Mouse (Mus musculus): ENCODE data around the gene Dtx4.

Dtx4 gene

GRCm38 (mm10) chr19:12478369-12478768, 22.9 kb downstream of the Dtx4 start:
- CTCF ChIA-PET = no interaction called here

GRCm38 (mm10) chr19:12476721-12477270, 24.5 kb downstream of the Dtx4 start:
- ChIA-PET CTCF (interaction anchor here in 2 of 4 experiments (0.7 to 1.3 kb wide), 2 partner anchors 11 to 16 kb away, joined by 6 to 8 read pairs; no protein-coding TSS in a partner anchor), POLR2A (interaction anchor here in 3 of 4 experiments (0.6 to 0.8 kb wide), 3 partner anchors 9 to 704 kb away, joined by 3 read pairs; partner anchors contain the start of gene Dtx4 (in 1 of the 3))

More at GRCm38 (mm10) chr19:12478369-12478768, 22.9 kb downstream of the Dtx4 start:
- POLR2A ChIA-PET = no interaction called here

GRCm38 (mm10) chr19:12475380-12476250, 25.6 kb downstream of the Dtx4 start:
- POLR2A ChIA-PET = interaction anchor here in 2 of 4 experiments (0.8 to 1.1 kb wide), 2 partner anchors 8 to 320 kb away, joined by 3 read pairs; partner anchors contain the start of genes Lpxn (in 1 of the 2) and Zfp91 (in 1 of the 2)

GRCm38 (mm10) chr19:12473951-12474350, 27.3 kb downstream of the Dtx4 start:
- ChIA-PET POLR2A (interaction anchor here in 2 of 4 experiments (0.8 to 1.6 kb wide), 5 partner anchors 8 to 14 kb away, joined by 3 to 6 read pairs (median 4); no protein-coding TSS in a partner anchor), CTCF (interaction anchor here in 3 of 4 experiments (0.6 to 1.2 kb wide), 4 partner anchors 10 to 1314 kb away, joined by 3 to 5 read pairs (median 4); partner anchors contain the start of gene Dtx4 (in 1 of the 3))

More at GRCm38 (mm10) chr19:12475380-12476250, 25.6 kb downstream of the Dtx4 start:
- CTCF ChIA-PET = interaction anchor here in 2 of 4 experiments (0.5 to 1.3 kb wide), 4 partner anchors 13 to 714 kb away, joined by 3 to 13 read pairs (median 7); no protein-coding TSS in a partner anchor

GRCm38 (mm10) chr19:12473201-12473641, 28.0 kb downstream of the Dtx4 start:
- ChIA-PET CTCF (interaction anchor here in 3 of 4 experiments (0.6 to 1.2 kb wide), 3 partner anchors 10 to 338 kb away, joined by 4 to 14 read pairs (median 4); no protein-coding TSS in a partner anchor), POLR2A (interaction anchor here in 2 of 4 experiments (0.6 to 1.6 kb wide), 5 partner anchors 9 to 29 kb away, joined by 3 to 5 read pairs (median 4); no protein-coding TSS in a partner anchor)

GRCm38 (mm10) chr19:12472381-12472976, 28.8 kb downstream of the Dtx4 start:
- POLR2A ChIA-PET = interaction anchor here in 2 of 4 experiments (0.6 to 1.4 kb wide), 4 partner anchors 9 to 29 kb away, joined by 3 to 4 read pairs (median 4); no protein-coding TSS in a partner anchor
- CTCF ChIA-PET = interaction anchor here in 2 of 4 experiments (0.6 to 0.7 kb wide), 2 partner anchors 10 to 339 kb away, joined by 4 to 14 read pairs; no protein-coding TSS in a partner anchor

- POLR2A ChIA-PET = interaction anchor here in 1 of 4 experiments (0.5 kb wide), 1 partner anchor 13 kb away, joined by 3 read pairs; no protein-coding TSS in a partner anchor
These were observed 29.4 kb downstream of the Dtx4 start for GRCm38 (mm10) chr19:12471866-12472265.

GRCm38 (mm10) chr19:12467436-12467835, 33.8 kb downstream of the Dtx4 start:
- ChIA-PET POLR2A (interaction anchor here in 2 of 4 experiments (0.5 to 1.0 kb wide), 2 partner anchors 9 to 441 kb away, joined by 3 to 11 read pairs; no protein-coding TSS in a partner anchor), CTCF (interaction anchor here in 2 of 4 experiments (0.7 to 2.4 kb wide), 2 partner anchors 32 to 34 kb away, joined by 4 to 16 read pairs; partner anchors contain the start of gene Dtx4 (in 1 of the 2))

More at GRCm38 (mm10) chr19:12471866-12472265, 29.4 kb downstream of the Dtx4 start:
- CTCF ChIA-PET = no interaction called here

GRCm38 (mm10) chr19:12466204-12466603, 35.0 kb downstream of the Dtx4 start:
- ChIA-PET CTCF (interaction anchor here in 2 of 4 experiments (0.6 to 2.4 kb wide), 2 partner anchors 32 to 35 kb away, joined by 3 to 16 read pairs; partner anchors contain the start of gene Dtx4 (in 1 of the 2)), POLR2A (interaction anchor here in 1 of 4 experiments (1.4 kb wide), 1 partner anchor 35 kb away, joined by 3 read pairs; the partner anchor contains the start of gene Dtx4)

GRCm38 (mm10) chr19:12465530-12466144, 35.6 kb downstream of the Dtx4 start:
- CTCF ChIA-PET = interaction anchor here in 1 of 4 experiments (2.4 kb wide), 1 partner anchor 36 kb away, joined by 16 read pairs; the partner anchor contains the start of gene Dtx4
- POLR2A ChIA-PET = interaction anchor here in 1 of 4 experiments (1.4 kb wide), 1 partner anchor 36 kb away, joined by 3 read pairs; the partner anchor contains the start of gene Dtx4

- ChIA-PET POLR2A (interaction anchor here in 2 of 4 experiments (1.0 to 2.3 kb wide), 4 partner anchors 21 to 331 kb away, joined by 3 to 9 read pairs (median 8); partner anchors contain the start of genes Lpxn (in 1 of the 2) and Zfp91 (in 1 of the 2)), CTCF (interaction anchor here in 3 of 4 experiments (1.0 to 2.4 kb wide), 5 partner anchors 24 to 37 kb away, joined by 3 to 22 read pairs (median 7); partner anchors contain the start of gene Dtx4 (in 2 of the 3))
These were observed 36.6 kb downstream of the Dtx4 start for GRCm38 (mm10) chr19:12464674-12465073.

GRCm38 (mm10) chr19:12464127-12464526, 37.1 kb downstream of the Dtx4 start:
- CTCF ChIA-PET = interaction anchor here (0.7 to 2.4 kb wide), 8 partner anchors 10 to 38 kb away, joined by 3 to 22 read pairs (median 6); partner anchors contain the start of gene Dtx4 (in 3 of the 4)

GRCm38 (mm10) chr19:12463722-12464035, 37.6 kb downstream of the Dtx4 start:
- ChIA-PET CTCF (interaction anchor here (0.7 to 2.4 kb wide), 8 partner anchors 11 to 38 kb away, joined by 3 to 22 read pairs (median 6); partner anchors contain the start of gene Dtx4 (in 3 of the 4)), POLR2A (interaction anchor here in 3 of 4 experiments (0.6 to 2.3 kb wide), 12 partner anchors 10 to 498 kb away, joined by 3 to 9 read pairs (median 4); partner anchors contain the start of genes Dtx4 (in 1 of the 3), Lpxn (in 1 of the 3) and Zfp91 (in 1 of the 3))

More at GRCm38 (mm10) chr19:12464127-12464526, 37.1 kb downstream of the Dtx4 start:
- POLR2A ChIA-PET = interaction anchor here in 3 of 4 experiments (0.7 to 2.3 kb wide), 11 partner anchors 10 to 499 kb away, joined by 3 to 9 read pairs (median 5); partner anchors contain the start of genes Dtx4 (in 1 of the 3), Lpxn (in 1 of the 3) and Zfp91 (in 1 of the 3)

- POLR2A ChIA-PET = interaction anchor here in 3 of 4 experiments (0.6 to 2.3 kb wide), 13 partner anchors 11 to 498 kb away, joined by 3 to 9 read pairs (median 5); partner anchors contain the start of genes Dtx4 (in 2 of the 3), Lpxn (in 1 of the 3) and Zfp91 (in 1 of the 3)
- CTCF ChIA-PET = interaction anchor here (0.7 to 2.4 kb wide), 5 partner anchors 21 to 39 kb away, joined by 3 to 22 read pairs (median 7); partner anchors contain the start of gene Dtx4 (in 3 of the 4)
These were observed 38.2 kb downstream of the Dtx4 start for GRCm38 (mm10) chr19:12462851-12463721.

All from embryonic stem cell, embryonic (primary cell).